Comparison of ENCODE assay signal across 8 mouse cellular contexts in the genomic region with DNA sequence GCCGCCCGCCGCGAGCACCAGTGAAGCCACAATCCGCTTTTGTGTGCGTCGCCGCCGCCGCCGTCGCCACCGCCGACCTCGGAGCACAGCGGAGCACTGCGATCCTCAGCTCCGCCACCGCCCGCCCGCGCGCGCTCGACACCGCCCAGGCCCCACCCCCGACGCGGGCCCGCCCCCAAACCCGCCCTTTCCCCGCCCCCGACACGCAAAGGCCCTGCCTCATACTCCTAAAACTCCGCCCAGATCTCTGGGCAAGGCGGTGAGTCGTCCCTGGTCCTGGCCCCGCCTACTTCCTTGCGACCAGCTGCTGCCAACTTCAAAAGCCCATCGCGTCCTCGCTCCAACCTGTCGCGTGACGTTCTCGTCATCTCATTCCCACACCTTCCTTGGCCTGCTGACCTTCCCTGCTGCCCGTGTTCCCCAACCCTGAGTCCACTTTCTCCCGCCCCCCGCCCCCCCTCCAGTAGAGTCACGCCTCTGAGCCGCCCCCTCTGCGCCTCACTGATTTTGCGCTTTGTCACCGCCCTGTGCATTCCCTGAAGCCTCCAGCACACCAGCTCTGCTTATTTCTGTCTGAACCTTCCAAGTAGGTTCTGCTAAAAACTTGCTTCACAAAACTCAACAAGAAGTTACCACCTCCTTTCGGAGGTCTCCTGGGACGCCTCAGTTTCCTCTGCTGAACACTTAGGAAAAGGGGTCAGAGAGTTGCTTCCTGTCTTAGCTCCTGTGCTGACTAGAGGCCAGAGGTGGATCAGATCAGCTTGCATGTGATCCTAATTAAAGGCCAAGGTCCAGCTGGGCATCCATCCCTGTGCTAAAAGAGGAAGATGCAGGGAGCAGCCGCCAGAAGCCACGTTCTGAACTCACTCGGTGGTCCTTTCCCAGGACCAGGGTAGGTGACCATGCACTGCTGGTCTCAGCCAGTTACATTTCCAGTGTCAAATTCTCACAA. TPM values are rescaled to one million over a fixed set of nuclear protein-coding genes. Genes with fewer than 3 reads are reported as not detected.
DNase-seq lines count a peak whose midpoint lies in the region; ATAC-seq and TF ChIP-seq lines count a peak whose summit lies in the region.

A gene (minus strand): TSS at position 678 of the 952 bp plus-strand sequence.

- H3K36me3 ChIP-seq in MEL (ENCODE audit: control insufficient read depth in 1 of 2, insufficient read depth in 2 of 2, low read length in 2 of 2), result peaks cover 0 to 7% of the 10 kb centered on the region in 2 experiments; a peak in 2 of 4 replicates
- H3K36me3 ChIP-seq in forebrain, postnatal 0 days (ENCODE audit: insufficient read depth), result no peaks in the 10 kb centered on the region
- no peaks in the 10 kb centered on the region for H3K36me3 ChIP-seq in lung, postnatal 0 days (ENCODE audit: insufficient read depth, low read length)

- no peak for TF ChIP-seq CTCF in MEL (IDR thresholded peaks at IDR 0.05 in 2 of 3, conservative IDR thresholded peaks at IDR 0.05 in 1 of 3; ENCODE audit: control insufficient read depth in 1 of 3, insufficient read depth in 1 of 3, low read depth in 2 of 3, low read length in 3 of 3, poor library complexity in 1 of 3, severe bottlenecking in 1 of 3)
- TF ChIP-seq CTCF in forebrain, postnatal 0 days (IDR thresholded peaks at IDR 0.05; ENCODE audit: low read depth), result no peak
- no peak for TF ChIP-seq CTCF in lung, postnatal 0 days (IDR thresholded peaks at IDR 0.05)

- no peak within 1 kb of the TSS for H3K27ac ChIP-seq in MEL (ENCODE audit: control insufficient read depth, low read depth, low read length)
- H3K27ac ChIP-seq in forebrain, postnatal 0 days (ENCODE audit: low read depth, low read length), result peak within 1 kb of the TSS; percentile 88
- H3K27ac ChIP-seq in lung, postnatal 0 days (ENCODE audit: low read length), result peak within 1 kb of the TSS; percentile 81

- 2% methylated on average over 45 of the region's 59 CpGs for whole genome bisulfite sequencing in forebrain, postnatal 0 days
- WGBS in lung, postnatal 0 days, result 2% methylated on average over 50 of the region's 59 CpGs

- no peaks in the 10 kb centered on the region for H3K9me3 ChIP-seq in MEL (replicated peaks; ENCODE audit: insufficient read depth, low read length)
- no peaks in the 10 kb centered on the region for H3K9me3 ChIP-seq in forebrain, postnatal 0 days (ENCODE audit: low read length)
- H3K9me3 ChIP-seq in lung, postnatal 0 days (ENCODE audit: low read length), result no peaks in the 10 kb centered on the region

- ATAC-seq in forebrain, postnatal 0 days, result peak; percentile 92
- ATAC-seq in lung, postnatal 0 days, result peak; percentile 96

- H3K9ac ChIP-seq in MEL (ENCODE audit: control insufficient read depth, low read depth, low read length, poor library complexity, severe bottlenecking), result peak within 1 kb of the TSS; percentile 81
- H3K9ac ChIP-seq in forebrain, postnatal 0 days, result peak within 1 kb of the TSS; percentile 91
- H3K9ac ChIP-seq in lung, postnatal 0 days (replicated peaks; ENCODE audit: low read depth), result peak within 1 kb of the TSS; percentile 70

- H3K27me3 ChIP-seq in MEL (ENCODE audit: control insufficient read depth in 1 of 2, insufficient read depth in 2 of 2, low read length in 2 of 2), result no peaks in the 10 kb centered on the region
- H3K27me3 ChIP-seq in forebrain, postnatal 0 days (ENCODE audit: insufficient read depth, low read length), result no peaks in the 10 kb centered on the region
- no peaks in the 10 kb centered on the region for H3K27me3 ChIP-seq in lung, postnatal 0 days (replicated peaks; ENCODE audit: insufficient read depth, low read length)

- H3K4me1 ChIP-seq in MEL (ENCODE audit: control insufficient read depth in 1 of 2, insufficient read depth in 2 of 2, low read length in 2 of 2), result peaks cover 0 to 14% of the 10 kb centered on the region in 2 experiments; a peak in 2 of 4 replicates
- peaks cover 30% of the 10 kb centered on the region for H3K4me1 ChIP-seq in forebrain, postnatal 0 days (ENCODE audit: insufficient read depth)
- H3K4me1 ChIP-seq in lung, postnatal 0 days (ENCODE audit: insufficient read depth, low read depth, low read length), result peaks cover 10% of the 10 kb centered on the region; the same call in 1 of the 2 replicates

- no peak for TF ChIP-seq EP300 in MEL (IDR thresholded peaks at IDR 0.05; ENCODE audit: low read depth in 1 of 2, low read length in 2 of 2)
- no peak for TF ChIP-seq EP300 in lung, postnatal 0 days (IDR thresholded peaks at IDR 0.05)

- no peak for TF ChIP-seq RAD21 in MEL (IDR thresholded peaks at IDR 0.05; ENCODE audit: low read depth, low read length)

- DNase-seq in MEL (ENCODE audit: low read depth, low spot score), result peak; percentile 96
- peak; percentile 86 to 90 for DNase-seq in cerebellum, adult 18-20 months
- DNase-seq in forebrain, postnatal 0 days, result peak; percentile 93
- DNase-seq in heart, postnatal 4 days, result peak; percentile 91
- DNase-seq in layer of hippocampus, adult 9-11 months, result peak; percentile 94
- DNase-seq in lung, postnatal 0 days (ENCODE audit: low spot score), result peak; percentile 100
- DNase-seq in ovary, postnatal 14 days (ENCODE audit: low spot score), result peak; percentile 77
- DNase-seq in thymus, postnatal 14 days, result peak; percentile 94

- peak within 1 kb of the TSS; percentile 75 for H3K4me3 ChIP-seq in MEL (ENCODE audit: control insufficient read depth in 1 of 2, insufficient read depth in 1 of 2, low read depth in 2 of 2, low read length in 2 of 2)
- H3K4me3 ChIP-seq in forebrain, postnatal 0 days (ENCODE audit: low read depth, low read length), result peak within 1 kb of the TSS; percentile 87
- H3K4me3 ChIP-seq in lung, postnatal 0 days (ENCODE audit: low read depth, low read length), result peak within 1 kb of the TSS; percentile 64

- H3K4me2 ChIP-seq in forebrain, postnatal 0 days (ENCODE audit: low read depth), result peak within 1 kb of the TSS; percentile 84
- H3K4me2 ChIP-seq in lung, postnatal 0 days (replicated peaks; ENCODE audit: low read depth, low read length), result peak within 1 kb of the TSS; percentile 84

- H3K79me2 ChIP-seq in MEL (ENCODE audit: control insufficient read depth, insufficient read depth, low read length, poor library complexity), result peaks cover 5% of the 10 kb centered on the region

- peak; percentile 39 to 74; a peak in 3 of 4 replicates for TF ChIP-seq POLR2A in MEL (IDR thresholded peaks at IDR 0.05; ENCODE audit: control insufficient read depth in 1 of 2, insufficient read depth in 1 of 2, low read depth in 1 of 2, low read length in 2 of 2, poor library complexity in 1 of 2)

TF ChIP-seq in MEL, 35 proteins besides CTCF, POLR2A, EP300 and RAD21:
- TF ChIP-seq ZC3H11A (IDR thresholded peaks at IDR 0.05; ENCODE audit: low read depth, low read length), result no peak
- peak; percentile 50 for TF ChIP-seq SIN3A (IDR thresholded peaks at IDR 0.05; ENCODE audit: low read length)
- no peak for TF ChIP-seq BHLHE40 (IDR thresholded peaks at IDR 0.05; ENCODE audit: borderline replicate concordance, low read depth, low read length)
- TF ChIP-seq ETS1 (IDR thresholded peaks at IDR 0.05; ENCODE audit: low read depth, low read length), result no peak
- peak; percentile 34; the same call in 1 of the 2 replicates for TF ChIP-seq NELFE (IDR thresholded peaks at IDR 0.05; ENCODE audit: low read depth, low read length)
- no peak for TF ChIP-seq SMC3 (IDR thresholded peaks at IDR 0.05; ENCODE audit: low read depth, low read length)
- TF ChIP-seq ZKSCAN1 (IDR thresholded peaks at IDR 0.05; ENCODE audit: low read depth, low read length), result no peak
- TF ChIP-seq JUND (IDR thresholded peaks at IDR 0.05; ENCODE audit: low read depth, low read length), result no peak
- no peak for TF ChIP-seq TAL1 (IDR thresholded peaks at IDR 0.05; ENCODE audit: low read length)
- no peak for TF ChIP-seq ZNF384 (IDR thresholded peaks at IDR 0.05; ENCODE audit: low read depth, low read length)
- TF ChIP-seq MAFK (IDR thresholded peaks at IDR 0.05; ENCODE audit: borderline replicate concordance, low read depth, low read length), result no peak
- TF ChIP-seq TCF12 (IDR thresholded peaks at IDR 0.05; ENCODE audit: low read depth, low read length), result 0 out of 2 replicates have a peak, but pooled peaks have one; percentile 13
- TF ChIP-seq MAX (IDR thresholded peaks at IDR 0.05; ENCODE audit: low read length), result no peak
- TF ChIP-seq MAZ (IDR thresholded peaks at IDR 0.05; ENCODE audit: low read depth, low read length), result 0 out of 2 replicates have a peak, but pooled peaks have one; percentile 41
- no peak for TF ChIP-seq GABPA (IDR thresholded peaks at IDR 0.05; ENCODE audit: low read depth, low read length)
- TF ChIP-seq HCFC1 (IDR thresholded peaks at IDR 0.05; ENCODE audit: low read depth, low read length), result 0 out of 2 replicates have a peak, but pooled peaks have one; percentile 42
- no peak for TF ChIP-seq USF2 (IDR thresholded peaks at IDR 0.05; ENCODE audit: borderline replicate concordance in 1 of 2, insufficient read depth in 1 of 2, low read depth in 1 of 2, low read length in 2 of 2)
- TF ChIP-seq CHD2 (IDR thresholded peaks at IDR 0.05; ENCODE audit: low read length), result no peak
- TF ChIP-seq USF1 (IDR thresholded peaks at IDR 0.05; ENCODE audit: low read depth, low read length), result no peak
- no peak for TF ChIP-seq CHD1 (IDR thresholded peaks at IDR 0.05; ENCODE audit: low read depth, low read length)
- TF ChIP-seq MEF2A (IDR thresholded peaks at IDR 0.05; ENCODE audit: extremely low read depth, insufficient replicate concordance, low read depth, low read length, poor library complexity, severe bottlenecking), result no peak
- no peak for TF ChIP-seq E2F4 (IDR thresholded peaks at IDR 0.05; ENCODE audit: borderline replicate concordance, low read depth, low read length)
- TF ChIP-seq ELF1 (IDR thresholded peaks at IDR 0.05; ENCODE audit: low read depth, low read length), result no peak
- TF ChIP-seq KAT2A (conservative IDR thresholded peaks at IDR 0.05; ENCODE audit: low read depth, low read length), result no peak
- TF ChIP-seq POLR2AphosphoS5 (IDR thresholded peaks at IDR 0.05; ENCODE audit: borderline replicate concordance, low read depth, low read length), result no peak

RNA-seq across cellular contexts. Expression of the gene that starts here (rescaled TPM):
- total RNA-seq in MEL (2012; rRNA removed), result 16.7 and 19.6 TPM in 2 replicates
- polyA plus RNA-seq in MEL (2012; ENCODE audit: insufficient read depth in 1 of 2, insufficient read length in 2 of 2, low read depth in 1 of 2, low replicate concordance in 2 of 2, missing spikeins in 1 of 2), result 10 to 100 TPM in 1 of 2 experiments, not detected in 1; 61.0 TPM
- 99.6 and 112 TPM in 2 replicates for total RNA-seq in forebrain, postnatal 0 days (2014; rRNA removed)
- polyA plus RNA-seq in forebrain, postnatal 0 days (2015; fragmentation: Nextera tagmentation; extraction: Ambion mirVana), result 27.4 and 28.9 TPM in 2 replicates
- 10 to 100 TPM; 22.2 to 23.8 TPM for total RNA-seq in heart, postnatal 4 days (2021)
- polyA plus RNA-seq in lung, postnatal 0 days (2015; fragmentation: Nextera tagmentation; extraction: Ambion mirVana), result 4.3 and 4.6 TPM in 2 replicates
